Mouse (Mus musculus): ENCODE data around the gene Ctrl. TPM values are rescaled to one million over a fixed set of nuclear protein-coding genes. Genes with fewer than 3 reads are reported as not detected.
A peak's percentile ranks its signal among the peaks of the same experiment; 100 is the strongest.

Ctrl gene
- polyA plus RNA-seq, 1 experiment, result 1.5 TPM

- 90% methylated on average over 11 of the region's 11 CpGs for WGBS
- Histone ChIP-seq H3K36me3 (ENCODE audit: control insufficient read depth, insufficient read depth, low read length) (no peaks in the 10 kb centered on the region), H3K4me1 (ENCODE audit: control insufficient read depth, insufficient read depth, low read length) (peaks cover 4% of the 10 kb centered on the region; the same call in 1 of the 2 replicates), H3K4me3 (ENCODE audit: insufficient read depth, low read depth, low read length) (no peak overlapping the region), H3K27me3 (replicated peaks; ENCODE audit: control insufficient read depth, insufficient read depth, low read length) (no peaks in the 10 kb centered on the region), H3K27ac (ENCODE audit: insufficient read depth, low read depth, low read length) (no peak overlapping the region)
- DNase-seq, result no peak
- TF ChIP-seq POLR2A (IDR thresholded peaks at IDR 0.05; ENCODE audit: low read depth, low read length), result no peak
- no peak for TF ChIP-seq CTCF (conservative IDR thresholded peaks at IDR 0.05; ENCODE audit: insufficient read depth, insufficient read length, low read depth, low read length)
Observed at GRCm38 (mm10) chr8:105932525-105932924, 1.1 kb downstream of the Ctrl start.

- Histone ChIP-seq H3K27ac (ENCODE audit: insufficient read depth, low read depth, low read length) (no peak overlapping the region), H3K36me3 (ENCODE audit: control insufficient read depth, insufficient read depth, low read length) (no peaks in the 10 kb centered on the region), H3K4me3 (ENCODE audit: insufficient read depth, low read depth, low read length) (no peak overlapping the region), H3K27me3 (replicated peaks; ENCODE audit: control insufficient read depth, insufficient read depth, low read length) (no peaks in the 10 kb centered on the region), H3K4me1 (ENCODE audit: control insufficient read depth, insufficient read depth, low read length) (no peaks in the 10 kb centered on the region)
- WGBS, result 98% methylated on average over 3 of the region's 3 CpGs
- no peak for DNase-seq
- TF ChIP-seq POLR2A (IDR thresholded peaks at IDR 0.05; ENCODE audit: low read depth, low read length) (no peak), CTCF (conservative IDR thresholded peaks at IDR 0.05; ENCODE audit: insufficient read depth, insufficient read length, low read depth, low read length) (no peak)
Observed at GRCm38 (mm10) chr8:105931271-105931670, 2.4 kb downstream of the Ctrl start.

GRCm38 (mm10) chr8:105930602-105931001 lies 3.1 kb downstream of the Ctrl start:
- TF ChIP-seq CTCF (conservative IDR thresholded peaks at IDR 0.05; ENCODE audit: insufficient read depth, insufficient read length, low read depth, low read length), result peak; percentile 97
- no peak for TF ChIP-seq POLR2A (IDR thresholded peaks at IDR 0.05; ENCODE audit: low read depth, low read length)
- WGBS, result 20% methylated on average over 8 of the region's 8 CpGs
- Histone ChIP-seq H3K4me3 (ENCODE audit: insufficient read depth, low read depth, low read length) (no peak overlapping the region), H3K4me1 (ENCODE audit: control insufficient read depth, insufficient read depth, low read length) (no peaks in the 10 kb centered on the region), H3K36me3 (ENCODE audit: control insufficient read depth, insufficient read depth, low read length) (no peaks in the 10 kb centered on the region), H3K27ac (ENCODE audit: insufficient read depth, low read depth, low read length) (no peak overlapping the region), H3K27me3 (replicated peaks; ENCODE audit: control insufficient read depth, insufficient read depth, low read length) (no peaks in the 10 kb centered on the region)
- peak; percentile 81 for DNase-seq

- 79% methylated on average over 3 of the region's 3 CpGs for WGBS
Observed at GRCm38 (mm10) chr8:105925123-105925522, 8.5 kb downstream of the Ctrl start.

GRCm38 (mm10) chr8:105919390-105919789 lies 14.3 kb downstream of the Ctrl start:
- Histone ChIP-seq H3K4me3 (ENCODE audit: insufficient read depth, low read depth, low read length) (no peak overlapping the region), H3K4me1 (ENCODE audit: control insufficient read depth, insufficient read depth, low read length) (no peaks in the 10 kb centered on the region), H3K27me3 (replicated peaks; ENCODE audit: control insufficient read depth, insufficient read depth, low read length) (no peaks in the 10 kb centered on the region), H3K27ac (ENCODE audit: insufficient read depth, low read depth, low read length) (no peak overlapping the region), H3K36me3 (ENCODE audit: control insufficient read depth, insufficient read depth, low read length) (no peaks in the 10 kb centered on the region)
- no peak for DNase-seq
- TF ChIP-seq POLR2A (IDR thresholded peaks at IDR 0.05; ENCODE audit: low read depth, low read length) (no peak), CTCF (conservative IDR thresholded peaks at IDR 0.05; ENCODE audit: insufficient read depth, insufficient read length, low read depth, low read length) (no peak)
- WGBS, result 70% methylated on average over 3 of the region's 3 CpGs

More at GRCm38 (mm10) chr8:105925123-105925522, 8.5 kb downstream of the Ctrl start:
- TF ChIP-seq POLR2A (IDR thresholded peaks at IDR 0.05; ENCODE audit: low read depth, low read length), result no peak
- TF ChIP-seq CTCF (conservative IDR thresholded peaks at IDR 0.05; ENCODE audit: insufficient read depth, insufficient read length, low read depth, low read length), result no peak
- H3K36me3 ChIP-seq (ENCODE audit: control insufficient read depth, insufficient read depth, low read length), result no peaks in the 10 kb centered on the region
- no peak overlapping the region for H3K27ac ChIP-seq (ENCODE audit: insufficient read depth, low read depth, low read length)
- H3K27me3 ChIP-seq (replicated peaks; ENCODE audit: control insufficient read depth, insufficient read depth, low read length), result no peaks in the 10 kb centered on the region
- H3K4me3 ChIP-seq (ENCODE audit: insufficient read depth, low read depth, low read length), result no peak overlapping the region
- DNase-seq, result no peak
- no peaks in the 10 kb centered on the region for H3K4me1 ChIP-seq (ENCODE audit: control insufficient read depth, insufficient read depth, low read length)

- peaks cover 2% of the 10 kb centered on the region; the same call in 1 of the 2 replicates for H3K4me1 ChIP-seq (ENCODE audit: control insufficient read depth, insufficient read depth, low read length)
- TF ChIP-seq CTCF (conservative IDR thresholded peaks at IDR 0.05; ENCODE audit: insufficient read depth, insufficient read length, low read depth, low read length) (no peak), POLR2A (IDR thresholded peaks at IDR 0.05; ENCODE audit: low read depth, low read length) (no peak)
- no peaks in the 10 kb centered on the region for H3K27me3 ChIP-seq (replicated peaks; ENCODE audit: control insufficient read depth, insufficient read depth, low read length)
- peak overlapping the region; percentile 90 for H3K4me3 ChIP-seq (ENCODE audit: insufficient read depth, low read depth, low read length)
- 25% methylated on average over 16 of the region's 16 CpGs for WGBS
- H3K36me3 ChIP-seq (ENCODE audit: control insufficient read depth, insufficient read depth, low read length), result no peaks in the 10 kb centered on the region; the same call in 1 of the 2 replicates
- no peak for DNase-seq
- H3K27ac ChIP-seq (ENCODE audit: insufficient read depth, low read depth, low read length), result no peak overlapping the region
Observed at GRCm38 (mm10) chr8:105900941-105901616, 32.6 kb downstream of the Ctrl start.

- H3K4me1 ChIP-seq (ENCODE audit: control insufficient read depth, insufficient read depth, low read length), result peaks cover 2% of the 10 kb centered on the region; the same call in 1 of the 2 replicates
- peak within 1 kb of the TSS; percentile 90 for H3K4me3 ChIP-seq (ENCODE audit: insufficient read depth, low read depth, low read length)
- peak; percentile 95 for DNase-seq
- H3K36me3 ChIP-seq (ENCODE audit: control insufficient read depth, insufficient read depth, low read length), result no peaks in the 10 kb centered on the region; the same call in 1 of the 2 replicates
- under 1% methylated on average over 68 of the region's 68 CpGs for WGBS
- peak within 1 kb of the TSS; percentile 59 for H3K27ac ChIP-seq (ENCODE audit: insufficient read depth, low read depth, low read length)
- no peaks in the 10 kb centered on the region for H3K27me3 ChIP-seq (replicated peaks; ENCODE audit: control insufficient read depth, insufficient read depth, low read length)
- no peak for TF ChIP-seq CTCF (conservative IDR thresholded peaks at IDR 0.05; ENCODE audit: insufficient read depth, insufficient read length, low read depth, low read length)
- peak; percentile 43 for TF ChIP-seq POLR2A (IDR thresholded peaks at IDR 0.05; ENCODE audit: low read depth, low read length)
Observed at GRCm38 (mm10) chr8:105900180-105900940, 33.3 kb downstream of the Ctrl start, which contains the start of gene Pskh1. TSS of gene Pskh1 (plus strand) at chr8:105900441.

Data from kidney, adult 2 months (tissue).